Mouse (Mus musculus): ENCODE data around the gene Vmn1r71. TPM values are rescaled to one million over a fixed set of nuclear protein-coding genes. Genes with fewer than 3 reads are reported as not detected.

Gene Vmn1r71
- not detected for polyA plus RNA-seq (2017; shearing (Covaris generic))

DNA sequence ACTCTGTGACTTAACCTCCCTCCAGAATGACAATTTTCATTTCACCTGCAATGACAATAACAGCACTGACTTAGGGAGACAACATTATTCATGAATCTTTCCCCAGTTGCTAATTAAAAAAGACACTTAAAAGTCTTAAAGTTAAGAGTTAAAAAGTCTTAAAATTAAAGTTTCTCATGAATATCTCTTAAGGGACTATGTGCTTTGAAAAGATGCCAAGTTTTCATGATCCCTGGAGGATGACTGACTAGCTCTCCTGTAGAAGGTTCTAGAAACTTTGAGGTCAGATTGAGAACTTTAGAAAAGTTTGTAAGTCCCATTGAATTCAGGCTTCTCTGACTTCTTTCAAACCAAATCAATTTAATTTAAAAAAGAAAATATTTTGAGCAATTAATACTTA, at the start of gene Vmn1r71:
Gene Vmn1r71, minus strand, starts transcription at position 101 of the 400 bp plus-strand sequence.

Other genes with a start within 250 kb of the Vmn1r71 start
- gene Vmn1r68, start 195.9 kb downstream of the Vmn1r71 start, polyA plus RNA-seq (2017; shearing (Covaris generic)): 0.05 TPM
- not detected for gene Vmn1r69, start 140.7 kb downstream of the Vmn1r71 start, polyA plus RNA-seq (2017; shearing (Covaris generic))
- not detected for gene Vmn1r70, start 122.8 kb downstream of the Vmn1r71 start, polyA plus RNA-seq (2017; shearing (Covaris generic))
- not detected for gene Nlrp4b, start 66.6 kb downstream of the Vmn1r71 start, polyA plus RNA-seq (2017; shearing (Covaris generic))
- not detected for gene Zscan4b, start 150.7 kb upstream of the Vmn1r71 start, polyA plus RNA-seq (2017; shearing (Covaris generic))